Mouse (Mus musculus) heart, adult 2 months (tissue): Measurements from ENCODE around the gene Igsf21.

Experiments used
- CTCF ChIP-seq: fragments of 200-600 bp; IDR thresholded peaks from 2 replicates; pipeline ENCODE4 v1.8.1; 2022; ENCODE audit warnings: antibody characterized with exemption, mild to moderate bottlenecking, moderate library complexity
- POLR2A ChIP-seq: fragments of 200-500 bp; IDR thresholded peaks from 2 replicates; pipeline ENCODE4 v1.6.1; 2011; ENCODE audit warnings: mild to moderate bottlenecking, low read depth, low read length, control low read depth; ENCODE audit not compliant: insufficient read depth

DNA sequence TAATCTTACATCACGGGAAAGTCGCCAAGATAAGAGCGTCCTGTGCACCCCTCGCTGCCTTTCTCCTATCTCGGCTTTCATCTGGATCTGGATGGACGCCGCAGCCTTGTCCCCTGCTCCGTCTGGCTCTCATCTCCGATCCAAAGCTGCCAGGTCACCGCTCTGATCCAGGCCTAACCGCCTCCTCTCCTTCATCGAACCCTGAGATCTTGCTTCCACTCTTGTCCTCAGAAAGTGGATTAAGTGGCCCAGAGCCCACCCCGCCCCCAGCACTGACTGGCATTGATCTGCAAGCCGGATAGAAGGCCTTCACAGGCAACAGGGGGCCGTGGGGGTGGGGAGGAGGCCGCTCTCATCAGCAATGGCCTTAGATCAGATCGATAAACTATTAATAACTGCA, 175.5 kb downstream of the Igsf21 start:
- no peak for TF ChIP-seq POLR2A
- TF ChIP-seq CTCF: no peak
